ENCODE assay signal across 25 mouse cellular contexts in genomic region chr9:119567800-119568199, GRCm38 (mm10). TPM values are rescaled to one million over a fixed set of nuclear protein-coding genes. Genes with fewer than 3 reads are reported as not detected.
DNase-seq lines count a peak whose midpoint lies in the region; ATAC-seq and TF ChIP-seq lines count a peak whose summit lies in the region.
"Had no signal": no experiment of that assay in that cellular context is flagged by ENCODE, and none has a peak within 500 bp of the region (broad histone marks: within the 10 kb centered on the region; RNA-seq: fewer than 3 reads in every experiment).

No protein-coding gene starts in this region.

- H3K27ac ChIP-seq in liver, embryonic 11.5 days (ENCODE audit: low read depth, low read length): no peak overlapping the region

- no peaks in the 10 kb centered on the region for H3K9me3 ChIP-seq in liver, embryonic 11.5 days (ENCODE audit: control insufficient read depth, low read length)

- no peaks in the 10 kb centered on the region for H3K4me1 ChIP-seq in liver, embryonic 11.5 days (replicated peaks; ENCODE audit: control insufficient read depth, insufficient read depth, low read length)

- H3K27me3 ChIP-seq in Patski: no peaks in the 10 kb centered on the region
- peaks cover 46% of the 10 kb centered on the region for H3K27me3 ChIP-seq in liver, embryonic 11.5 days (replicated peaks; ENCODE audit: control insufficient read depth, insufficient read depth, low read length)
- H3K27me3 ChIP-seq: CH12.LX had no signal

- DNase-seq in right cerebral cortex, postnatal 25 days: peak; percentile 14
- no peak for DNase-seq in right cerebral cortex, postnatal 4 days
- DNase-seq in 3134 (ENCODE audit: extremely low read depth, insufficient read length, low spot score): peak; percentile 49
- DNase-seq in Muller cell, postnatal 12 days (ENCODE audit: inconsistent ontology term): peak; percentile 74
- peak; percentile 64 for DNase-seq in Patski (ENCODE audit: low read depth, low spot score)
- DNase-seq in gastrocnemius, postnatal 4 days (ENCODE audit: low spot score in 2 of 2): no peak
- no peak for DNase-seq in urinary bladder, postnatal 25 days (ENCODE audit: low spot score)
- DNase-seq in liver, embryonic 11.5 days (ENCODE audit: low spot score): no peak
- DNase-seq: adrenal gland, adult 2 months; adrenal gland, adult 8-10 months; adrenal gland, postnatal 10 days; adrenal gland, postnatal 14 days; adrenal gland, postnatal 25 days; adrenal gland, postnatal 36 days; B cell, adult 2 months; cerebellum, adult 11 months; cerebellum, adult 11-12 months; cerebellum, adult 18-20 months; cerebellum, adult 2 months; cerebellum, adult 8-10 months had no signal

- ATAC-seq in Patski: peak; percentile 25
- no peak for ATAC-seq in liver, embryonic 11.5 days (replicated peaks; ENCODE audit: low FRiP score)
- ATAC-seq: activated CD4-positive, CD25-positive, alpha-beta regulatory T cell, adult 4 months; CD4-positive, CD25-positive, alpha-beta regulatory T cell, adult 4 months had no signal

- no peak overlapping the region for H3K4me2 ChIP-seq in liver, embryonic 11.5 days

- in situ Hi-C loops in Patski (cut with MboI; ENCODE audit: low pct_unique_long_range_greater_than_20kb): no loop called here

- no peak overlapping the region for H3K9ac ChIP-seq in liver, embryonic 11.5 days (ENCODE audit: low read depth, low read length)

- H3K4me3 ChIP-seq in liver, embryonic 11.5 days (ENCODE audit: low read depth, low read length): no peak overlapping the region

- no peaks in the 10 kb centered on the region for H3K36me3 ChIP-seq in liver, embryonic 11.5 days (ENCODE audit: control insufficient read depth, insufficient read depth, low read length)
- H3K36me3 ChIP-seq: G1E had no signal

- 67% methylated on average over 5 of the region's 5 CpGs for WGBS in liver, embryonic 11.5 days

- CTCF ChIA-PET in Patski (lab: Charles Lee): interaction anchor here (1.5 kb wide), 1 partner anchor 9 kb away, joined by 4 read pairs; no protein-coding TSS in a partner anchor

- POLR2A ChIA-PET in Patski (lab: Charles Lee): no interaction called here

- no peak for TF ChIP-seq CTCF in Patski (IDR thresholded peaks at IDR 0.05)

RNA-seq across cellular contexts. Expression of gene Scn5a, which starts 11.0 kb away (rescaled TPM):
- 11.9 TPM for polyA plus RNA-seq in Patski (2021)
- total RNA-seq in gastrocnemius, postnatal 4 days (2021): 1 to 10 TPM; 3.9 to 5.2 TPM
- polyA plus RNA-seq in liver, embryonic 11.5 days (2014; fragmentation: Nextera tagmentation; extraction: Ambion mirVana): 0.22 TPM in 1 of 2 replicates, not detected in the other
- total RNA-seq: MEL had no signal
- polyA plus RNA-seq: CD4-positive, CD25-positive, alpha-beta regulatory T cell, adult 4 months; G1E had no signal

Comparison
In these comparisons a context has a peak if more than half of its experiments do, and no peak if none do; other contexts are left out.
1. DNase-seq: peak in right cerebral cortex, postnatal 25 days (single experiment), 3134 (single experiment), Muller cell, postnatal 12 days (single experiment) and Patski (single experiment); none in right cerebral cortex, postnatal 4 days (single experiment), gastrocnemius, postnatal 4 days (0 of 2), urinary bladder, postnatal 25 days (single experiment) and liver, embryonic 11.5 days (single experiment).
2. RNA of gene Scn5a, which starts 11.0 kb away (polyA plus RNA-seq): 11.9 TPM in Patski (single experiment); 0.22 TPM in liver, embryonic 11.5 days; every median in the first group is over 10 times any median in the second.